Mouse (Mus musculus) bone marrow macrophage, adult 2 months (primary cell): ENCODE data around the gene Rfc4.

ENCODE experiments used
- CTCF ChIP-seq: IDR thresholded peaks from 2 replicates; pipeline ENCODE4 v1.5.1; 2012; ENCODE audit warnings: low read depth, mild to moderate bottlenecking, low read length, moderate library complexity
- POLR2A ChIP-seq: IDR thresholded peaks from 2 replicates; pipeline ENCODE4 v1.6.1; 2012; ENCODE audit warnings: mild to moderate bottlenecking, low read depth, low read length, borderline replicate concordance

- TF ChIP-seq CTCF (no peak), POLR2A (no peak)
Measured at GRCm38 (mm10) chr16:23135421-23136149, 8.0 kb upstream of the Rfc4 start.
